Mouse (Mus musculus): ENCODE results near the gene Tmc3.

- no peak for TF ChIP-seq CTCF (IDR thresholded peaks at IDR 0.05; ENCODE audit: low read depth, low read length)
- TF ChIP-seq POLR2A (IDR thresholded peaks at IDR 0.05; ENCODE audit: borderline replicate concordance, low read depth, low read length): no peak
These were observed 22.1 kb downstream of the Tmc3 start for GRCm38 (mm10) chr7:83606796-83607195.

Data from bone marrow macrophage, adult 2 months (primary cell).